Mouse (Mus musculus) heart, embryonic 16.5 days (tissue): Measurements from ENCODE around the gene Evx1. TPM values are rescaled to one million over a fixed set of nuclear protein-coding genes. Genes with fewer than 3 reads are reported as not detected.

Experiments used
- ATAC-seq: fragments of 200-750 bp; cut with Nextera tagmentation; replicated peaks from 2 replicates; pipeline ENCODE4 v1.8.0; 2017; ENCODE audit warnings: moderate number of reproducible peaks; ENCODE audit not compliant: insufficient read depth, low FRiP score; ENCODE audit errors: extremely low read depth
- H3K27ac ChIP-seq: fragments of 300-500 bp; sonication (generic); 2 replicates; pipeline ENCODE4 v1.5.1; 2014; ENCODE audit warnings: mild to moderate bottlenecking, low read length, control low read depth, moderate library complexity
- H3K27me3 ChIP-seq: fragments of 300-500 bp; sonication (generic); 2 replicates; pipeline ENCODE4 v1.6.1; 2014; ENCODE audit warnings: low read length, mixed read lengths; ENCODE audit not compliant: control insufficient read depth, insufficient read depth
- H3K36me3 ChIP-seq: fragments of 300-500 bp; sonication (generic); 2 replicates; pipeline ENCODE4 v1.6.1; 2014; ENCODE audit not compliant: control insufficient read depth, insufficient read depth
- H3K4me1 ChIP-seq: fragments of 300-500 bp; sonication (generic); 2 replicates; pipeline ENCODE4 v1.6.1; 2014; ENCODE audit warnings: low read length, mixed read lengths; ENCODE audit not compliant: control insufficient read depth, insufficient read depth
- H3K4me2 ChIP-seq: fragments of 300-500 bp; sonication (generic); 2 replicates; pipeline ENCODE4 v1.6.1; 2014; ENCODE audit warnings: low read depth, mild to moderate bottlenecking, control low read depth, low read length
- H3K4me3 ChIP-seq: fragments of 300-500 bp; sonication (generic); 2 replicates; pipeline ENCODE4 v1.5.1; 2014; ENCODE audit warnings: mild to moderate bottlenecking, control low read depth, low read length
- H3K9ac ChIP-seq: fragments of 300-500 bp; sonication (generic); 2 replicates; pipeline ENCODE4 v1.6.1; 2014; ENCODE audit warnings: low read length, control low read depth
- H3K9me3 ChIP-seq: fragments of 300-500 bp; sonication (generic); replicated peaks from 2 replicates; pipeline ENCODE4 v1.6.1; 2016; ENCODE audit warnings: low read length; ENCODE audit not compliant: control insufficient read depth
- WGBS: fragments of 180-500 bp; shearing (Covaris S2); extraction: QIAGEN DNeasy Blood & Tissue Kit; methylation state at CpG from one replicate; pipeline ENCODE4 v1.1.7; 2014; 5-methylcytosine and 5-hydroxymethylcytosine counted together
- polyA plus RNA-seq: library from polyadenylated mRNA; unstranded; fragments of >200 nt; fragmentation: Nextera tagmentation; extraction: Ambion mirVana; gene quantifications from 2 replicates; pipeline ENCODE4 v1.2.1, GENCODE M21; 2015

Gene Evx1
- polyA plus RNA-seq, 1 experiment from 2014 or later, result not detected

- Histone ChIP-seq H3K4me1 (peaks cover 5% of the 10 kb centered on the region; the same call in 1 of the 2 replicates), H3K9ac (no peak overlapping the region), H3K27me3 (peaks cover 93% of the 10 kb centered on the region), H3K4me2 (no peak overlapping the region), H3K9me3 (no peaks in the 10 kb centered on the region), H3K4me3 (no peak overlapping the region), H3K36me3 (no peaks in the 10 kb centered on the region), H3K27ac (no peak overlapping the region)
- WGBS, result 31% methylated on average over 14 of the region's 14 CpGs
- ATAC-seq, result no peak
These were observed 4.3 kb downstream of the Evx1 start for GRCm38 (mm10) chr6:52317461-52318180.

GRCm38 (mm10) chr6:52318271-52318670 is 5.0 kb downstream of the Evx1 start:
- no peak overlapping the region for H3K9ac ChIP-seq
- no peak for ATAC-seq
- WGBS, result 39% methylated on average over 1 of the region's 1 CpGs
- H3K27ac ChIP-seq, result no peak overlapping the region
- no peaks in the 10 kb centered on the region for H3K9me3 ChIP-seq
- H3K36me3 ChIP-seq, result no peaks in the 10 kb centered on the region
- H3K27me3 ChIP-seq, result peaks cover 95% of the 10 kb centered on the region
- H3K4me3 ChIP-seq, result no peak overlapping the region
- no peak overlapping the region for H3K4me2 ChIP-seq
- peaks cover 5% of the 10 kb centered on the region; the same call in 1 of the 2 replicates for H3K4me1 ChIP-seq

GRCm38 (mm10) chr6:52319956-52320690 is 6.8 kb downstream of the Evx1 start:
- Histone ChIP-seq H3K4me1 (0 out of 2 replicates have a peak, but pooled peaks cover 5% of the 10 kb centered on the region), H3K27ac (no peak overlapping the region), H3K36me3 (no peaks in the 10 kb centered on the region), H3K27me3 (peaks cover 93% of the 10 kb centered on the region), H3K9me3 (no peaks in the 10 kb centered on the region), H3K9ac (no peak overlapping the region), H3K4me2 (no peak overlapping the region), H3K4me3 (no peak overlapping the region)
- no peak for ATAC-seq
- WGBS, result 6% methylated on average over 17 of the region's 17 CpGs

DNA sequence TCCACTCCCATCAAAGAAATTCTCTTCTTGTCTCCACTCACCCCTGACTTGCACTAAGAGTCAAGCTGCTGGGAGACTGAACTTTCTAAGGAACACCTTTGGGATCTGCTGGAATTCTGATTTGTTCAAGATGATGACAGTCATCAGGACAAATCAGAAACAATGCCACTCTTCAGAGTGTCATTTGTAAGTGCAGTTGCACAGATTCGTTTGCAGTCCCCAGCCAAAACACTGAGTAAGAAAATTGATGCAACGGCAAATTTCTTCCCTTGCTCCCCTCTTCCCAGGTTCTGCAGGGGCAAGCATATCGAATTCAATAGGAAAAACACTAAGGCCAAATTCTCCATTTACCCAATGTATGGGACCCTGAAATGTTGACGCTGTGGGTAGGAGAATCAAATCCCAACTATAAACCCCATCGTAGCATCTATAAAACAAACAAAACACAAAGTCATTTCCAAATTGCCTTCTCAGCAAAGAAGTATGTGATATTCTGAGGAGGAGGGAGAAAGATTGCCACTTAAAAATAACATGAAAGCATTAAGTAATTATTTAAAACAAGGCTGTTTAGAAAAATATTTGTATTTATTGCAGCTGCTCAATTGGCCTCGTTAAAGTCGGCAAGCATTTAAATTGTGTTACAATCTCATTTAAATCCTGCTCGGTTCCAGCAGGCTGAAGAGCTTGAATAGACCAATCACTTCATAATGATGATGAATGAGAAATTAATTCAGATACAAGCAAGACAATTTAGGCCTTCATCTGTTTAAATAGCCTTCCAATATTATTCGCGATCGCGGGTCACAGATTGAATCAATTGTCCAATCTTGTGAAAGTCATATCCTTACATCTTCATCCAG is 7.9 kb downstream of the Evx1 start:
- Histone ChIP-seq H3K27me3 (peaks cover 89% of the 10 kb centered on the region), H3K4me2 (no peak overlapping the region), H3K36me3 (no peaks in the 10 kb centered on the region), H3K4me1 (0 out of 2 replicates have a peak, but pooled peaks cover 5% of the 10 kb centered on the region), H3K9me3 (no peaks in the 10 kb centered on the region), H3K9ac (no peak overlapping the region), H3K4me3 (no peak overlapping the region), H3K27ac (no peak overlapping the region)
- WGBS, result 8% methylated on average over 12 of the region's 12 CpGs
- no peak for ATAC-seq

DNA sequence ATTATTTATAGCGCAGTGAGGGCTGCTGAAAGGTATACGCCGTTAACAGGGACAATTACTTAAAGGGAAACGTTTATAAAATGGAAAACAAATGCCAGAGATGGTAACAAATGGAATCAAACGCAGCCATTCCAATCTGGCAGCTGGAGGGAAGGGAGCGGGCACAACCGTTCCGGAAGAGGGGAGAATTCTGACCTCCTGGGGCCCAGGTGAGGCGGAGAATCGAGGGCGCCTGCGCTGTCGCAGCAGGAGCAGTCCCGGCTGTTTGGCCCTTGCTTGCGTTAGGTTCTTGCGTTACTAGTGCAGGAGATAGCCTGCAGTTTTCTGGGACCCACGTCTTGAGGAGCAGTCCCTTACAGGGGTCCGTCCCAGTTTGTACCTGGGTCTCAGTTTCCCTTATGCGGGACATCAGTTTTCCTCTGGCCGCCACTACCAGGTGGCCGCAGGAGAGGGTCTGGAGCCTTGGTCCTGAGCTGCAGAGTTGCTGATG is 8.6 kb downstream of the Evx1 start:
- Histone ChIP-seq H3K9ac (no peak overlapping the region), H3K4me3 (no peak overlapping the region), H3K9me3 (no peaks in the 10 kb centered on the region), H3K27ac (no peak overlapping the region), H3K36me3 (no peaks in the 10 kb centered on the region), H3K27me3 (peaks cover 88% of the 10 kb centered on the region), H3K4me1 (0 out of 2 replicates have a peak, but pooled peaks cover under 1% of the 10 kb centered on the region), H3K4me2 (no peak overlapping the region)
- WGBS, result 2% methylated on average over 21 of the region's 21 CpGs
- ATAC-seq, result no peak

DNA sequence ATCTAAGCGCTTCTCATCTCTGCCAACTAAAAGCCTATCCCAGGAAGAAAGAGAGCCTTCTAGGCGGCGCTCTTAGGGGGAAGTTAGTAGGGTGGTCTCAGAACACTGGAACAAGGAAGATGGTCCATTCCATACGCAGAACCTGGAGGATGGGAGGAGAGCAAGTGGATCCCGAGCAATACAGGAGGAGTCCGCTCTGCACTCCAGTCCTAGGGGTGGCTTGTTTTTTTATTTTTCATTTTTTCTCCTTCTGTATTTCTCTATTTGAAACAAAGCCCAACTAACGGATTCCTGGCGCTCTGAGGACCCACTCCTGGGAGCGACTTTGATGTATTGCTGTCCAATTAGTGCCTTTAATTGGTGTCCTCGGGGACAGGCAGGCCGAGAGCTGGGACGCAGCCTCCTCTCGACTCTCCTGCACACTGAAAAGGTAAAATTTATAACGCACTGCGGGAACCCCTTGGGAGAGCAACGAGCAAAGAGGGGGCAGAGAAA is 9.5 kb downstream of the Evx1 start:
- peaks cover 81% of the 10 kb centered on the region for H3K27me3 ChIP-seq
- ATAC-seq, result no peak
- H3K9ac ChIP-seq, result no peak overlapping the region
- H3K4me1 ChIP-seq, result no peaks in the 10 kb centered on the region
- H3K27ac ChIP-seq, result no peak overlapping the region
- H3K4me2 ChIP-seq, result no peak overlapping the region
- 2% methylated on average over 16 of the region's 16 CpGs for WGBS
- H3K36me3 ChIP-seq, result no peaks in the 10 kb centered on the region
- H3K9me3 ChIP-seq, result no peaks in the 10 kb centered on the region
- no peak overlapping the region for H3K4me3 ChIP-seq

DNA sequence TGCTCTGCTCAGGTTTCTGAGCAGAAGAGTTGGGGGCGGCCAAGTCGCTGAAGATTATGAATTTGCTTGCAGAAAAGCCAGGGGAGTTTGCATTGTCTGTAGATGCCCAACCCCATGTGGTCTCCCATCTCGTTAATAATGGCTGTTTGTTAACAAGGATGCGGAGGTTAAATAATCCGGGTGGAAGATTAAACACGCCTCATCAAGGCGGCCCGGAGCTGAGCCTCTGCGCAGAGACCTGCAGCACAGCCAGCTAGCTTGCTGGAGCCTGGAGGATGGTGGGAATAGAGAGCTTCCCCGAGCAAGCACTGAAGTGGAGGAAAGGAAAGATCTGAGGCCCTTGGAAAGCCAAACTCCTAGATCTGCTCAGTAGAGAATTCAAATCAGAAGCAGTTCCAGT is 10.0 kb downstream of the Evx1 start:
- Histone ChIP-seq H3K9ac (no peak overlapping the region), H3K27me3 (peaks cover 77% of the 10 kb centered on the region), H3K27ac (no peak overlapping the region), H3K4me1 (no peaks in the 10 kb centered on the region), H3K4me2 (no peak overlapping the region), H3K4me3 (no peak overlapping the region), H3K36me3 (no peaks in the 10 kb centered on the region), H3K9me3 (no peaks in the 10 kb centered on the region)
- no peak for ATAC-seq
- WGBS, result 7% methylated on average over 10 of the region's 10 CpGs

GRCm38 (mm10) chr6:52324061-52324460 is 10.8 kb downstream of the Evx1 start:
- WGBS, result 50% methylated on average over 3 of the region's 3 CpGs
- H3K4me3 ChIP-seq, result no peak overlapping the region

More at GRCm38 (mm10) chr6:52324061-52324460, 10.8 kb downstream of the Evx1 start:
- no peaks in the 10 kb centered on the region for H3K9me3 ChIP-seq
- no peak for ATAC-seq
- no peaks in the 10 kb centered on the region for H3K36me3 ChIP-seq
- H3K4me2 ChIP-seq, result no peak overlapping the region
- no peaks in the 10 kb centered on the region for H3K4me1 ChIP-seq
- no peak overlapping the region for H3K9ac ChIP-seq
- peaks cover 72% of the 10 kb centered on the region for H3K27me3 ChIP-seq
- no peak overlapping the region for H3K27ac ChIP-seq
